Mouse (Mus musculus) heart, postnatal 10 days (tissue): ENCODE measurements around the gene Phldb2. TPM values are rescaled to one million over a fixed set of nuclear protein-coding genes. Genes with fewer than 3 reads are reported as not detected.

Experiments used
- DNase-seq, 2 experiments: peaks; one replicate each; pipeline ENCODE4 v3.0.0; 2021
- intact Hi-C: fragments of 180-260 bp; cut with DNase I; formaldehyde crosslinking; loops from one replicate; pipeline ENCODE4 v1.15.1; 2025
- total RNA-seq, 2 experiments: library from RNA; stranded (reverse); gene quantifications; 2 replicates each; pipeline ENCODE4 v1.2.3; 2021

The Phldb2 gene
- total RNA-seq, 2 experiments from 2014 or later: 39.9 to 61.7 TPM

DNA sequence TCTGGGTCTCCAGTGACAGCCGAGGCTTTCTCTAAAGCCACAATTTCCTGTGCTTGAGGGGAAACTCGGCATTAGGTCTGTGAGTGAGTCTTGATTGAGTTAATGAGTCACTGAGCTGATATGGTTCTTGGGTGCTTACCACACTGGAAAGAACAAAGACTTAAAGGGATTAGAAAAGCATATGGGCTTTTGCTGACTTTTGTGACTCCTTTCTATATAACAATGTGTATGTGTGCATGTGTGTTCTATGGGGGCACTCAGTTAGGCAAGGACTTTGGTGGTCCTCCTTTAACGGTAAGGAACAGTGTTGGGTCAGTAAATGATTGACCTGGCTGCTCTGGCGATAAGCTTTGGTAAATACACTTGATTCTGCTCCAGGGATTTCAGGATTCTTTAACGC lies 897 bp downstream of the Phldb2 start:
- DNase-seq: no peak

DNA sequence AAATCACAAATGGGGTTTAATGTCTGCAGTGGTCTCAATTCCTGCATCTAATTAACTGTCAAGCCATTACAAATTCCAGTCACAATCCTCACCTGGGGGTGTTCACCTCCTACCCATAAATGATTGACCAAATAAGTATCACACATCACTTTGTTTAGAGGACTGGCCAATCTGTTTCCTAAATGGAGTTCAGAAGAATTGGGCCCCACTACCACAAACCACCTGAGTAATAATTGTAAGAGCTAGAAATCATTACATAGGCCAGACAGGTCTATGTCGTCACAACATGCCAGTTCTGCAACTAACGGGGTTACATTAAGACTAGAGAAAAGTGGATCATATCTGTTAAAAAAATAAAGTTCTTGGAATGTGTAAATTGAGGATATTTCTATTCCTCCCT lies 1.4 kb downstream of the Phldb2 start:
- intact Hi-C loops: loop anchor here (5.0 kb wide), 1 partner anchor 55 kb away; no protein-coding TSS in a partner anchor

More for the DNA sequence above, 897 bp downstream of the Phldb2 start:
- intact Hi-C loops: loop anchor here (5.0 kb wide), 1 partner anchor 55 kb away; no protein-coding TSS in a partner anchor

DNA sequence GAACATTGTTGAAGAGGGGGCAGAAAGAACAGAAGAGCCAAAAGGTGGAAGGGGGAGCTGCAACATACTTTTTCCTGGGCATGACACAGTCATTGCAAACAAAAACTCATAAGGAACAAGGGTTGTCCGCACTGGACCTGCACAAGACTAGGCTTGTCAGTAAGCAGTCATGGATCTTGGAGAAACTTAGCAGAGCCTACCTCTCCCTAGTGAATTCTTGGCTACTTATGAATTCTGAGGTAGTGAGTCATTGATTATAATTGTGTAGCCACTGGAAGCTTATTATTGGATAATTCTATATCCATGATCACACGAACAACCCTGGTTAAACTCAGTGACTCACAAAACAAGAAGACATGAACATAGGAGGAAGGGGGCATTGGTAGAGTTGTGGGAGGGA lies 7.1 kb downstream of the Phldb2 start:
- DNase-seq: no peak
- intact Hi-C loops: no loop called here

More for the DNA sequence above, 1.4 kb downstream of the Phldb2 start:
- DNase-seq: no peak

DNA sequence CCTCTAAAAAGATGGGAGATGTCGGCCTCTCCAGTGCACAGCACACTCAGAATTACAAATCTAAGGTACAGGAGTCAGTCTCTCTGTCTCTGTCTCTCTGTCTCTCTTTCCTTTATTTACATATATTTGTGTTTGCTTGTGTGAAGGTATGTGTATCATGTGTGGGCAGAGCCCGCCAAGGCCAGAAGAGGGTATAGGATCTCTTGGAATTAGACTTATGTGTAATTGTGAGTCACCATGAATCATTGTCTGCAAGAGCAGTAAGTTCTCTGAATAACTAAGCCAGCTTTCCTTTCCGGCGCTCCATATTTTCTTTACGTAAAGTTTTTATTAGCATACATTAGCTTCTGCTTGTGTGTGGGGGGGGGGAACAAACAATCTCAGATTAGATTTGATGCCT lies 7.7 kb downstream of the Phldb2 start:
- intact Hi-C loops: no loop called here
- no peak for DNase-seq

DNA sequence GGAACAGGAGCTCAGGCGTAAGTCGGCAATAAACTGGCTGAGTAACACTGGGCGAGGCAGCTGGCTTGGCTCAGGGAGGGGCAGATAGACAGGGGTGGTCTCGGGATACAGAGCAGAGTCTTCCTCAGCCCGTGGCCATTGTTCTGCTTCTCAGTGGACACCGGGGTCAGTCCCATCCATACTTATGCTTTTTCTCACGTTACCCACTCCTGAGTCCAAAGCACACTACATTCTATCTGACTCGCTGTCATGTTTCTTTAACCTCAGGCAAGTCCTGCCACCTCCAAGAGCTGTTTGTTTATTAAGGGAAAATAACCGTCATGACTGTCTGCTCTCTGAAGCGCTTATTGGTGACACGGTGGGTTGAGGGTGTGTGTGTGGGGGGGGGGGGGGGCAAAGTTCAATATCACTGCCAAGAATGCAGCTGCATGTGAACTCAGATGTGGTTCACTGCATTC lies 8.2 kb downstream of the Phldb2 start:
- no peak for DNase-seq
- intact Hi-C loops: no loop called here

DNA sequence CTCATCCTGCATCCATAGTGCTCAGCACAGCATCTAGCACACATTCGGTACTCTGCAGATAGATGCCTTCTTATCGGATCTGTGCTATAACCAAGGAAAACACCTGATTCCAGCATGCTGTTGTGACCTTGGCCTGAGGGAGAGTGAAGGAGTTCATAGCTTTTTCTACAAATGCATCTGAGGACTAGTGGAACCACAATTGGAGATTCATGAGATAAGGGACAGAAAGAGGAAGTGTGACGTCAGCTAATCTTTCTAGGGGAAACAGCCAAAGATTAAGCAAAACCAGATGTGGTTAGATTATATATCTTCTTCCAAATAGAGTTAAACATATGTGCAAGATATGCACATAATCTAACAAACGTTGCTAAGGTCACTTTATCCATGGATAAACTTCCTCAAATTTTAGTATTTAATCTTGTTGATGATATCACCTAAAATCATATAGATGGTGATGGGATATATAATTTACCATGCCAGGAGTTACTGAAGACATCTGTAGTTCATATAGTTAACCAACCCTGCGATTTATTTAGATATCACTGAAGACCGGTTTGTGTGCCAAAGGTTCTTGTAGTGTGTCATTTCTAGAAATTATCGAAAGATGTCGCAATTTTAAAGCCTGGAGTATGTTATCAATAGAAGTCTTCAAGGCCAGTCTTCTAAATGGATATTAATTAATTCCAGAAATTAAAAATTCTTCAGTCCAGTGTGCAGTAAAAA lies 11.1 kb downstream of the Phldb2 start:
- intact Hi-C loops: no loop called here

DNA sequence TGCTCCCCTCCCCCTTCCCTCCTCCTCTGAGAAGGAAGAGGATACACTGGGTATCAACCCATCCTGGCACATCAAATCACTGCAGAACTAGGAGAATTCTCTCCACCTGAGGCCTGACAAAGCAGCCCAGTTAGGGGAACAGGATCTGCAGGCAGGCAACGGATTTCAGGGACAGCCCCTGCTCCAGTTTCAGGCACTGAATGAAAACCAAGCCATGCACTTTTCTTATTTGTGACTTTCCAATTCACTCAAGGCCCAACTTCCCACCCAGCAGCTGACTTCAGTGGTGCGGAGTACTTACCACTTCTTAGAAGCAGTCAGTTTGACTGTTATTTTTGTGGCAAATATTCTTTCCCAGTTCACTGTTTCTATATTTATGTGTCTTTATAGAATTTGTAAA lies 12.7 kb downstream of the Phldb2 start:
- intact Hi-C loops: no loop called here

More for the DNA sequence above, 11.1 kb downstream of the Phldb2 start:
- DNase-seq: no peak

DNA sequence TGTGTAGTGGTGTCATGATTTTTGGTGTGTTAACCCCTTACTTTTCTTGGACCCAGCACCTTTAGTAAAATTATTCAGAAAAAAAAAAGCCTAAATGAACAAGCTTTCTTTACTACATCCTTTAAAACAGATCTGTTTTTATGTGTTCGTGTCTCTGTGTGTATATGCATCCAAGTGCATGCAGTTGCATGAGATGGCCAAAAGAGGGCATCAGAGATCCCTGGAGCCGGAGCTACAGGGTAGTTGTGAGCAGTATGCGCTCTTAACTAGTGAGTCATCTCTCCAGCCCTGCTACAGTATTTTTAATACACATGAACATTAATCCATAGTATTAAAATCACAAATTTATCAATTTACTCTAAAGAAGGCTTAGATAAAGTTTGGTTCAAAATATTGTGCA lies 14.0 kb downstream of the Phldb2 start:
- intact Hi-C loops: no loop called here
- no peak for DNase-seq

More for the DNA sequence above, 12.7 kb downstream of the Phldb2 start:
- no peak for DNase-seq

DNA sequence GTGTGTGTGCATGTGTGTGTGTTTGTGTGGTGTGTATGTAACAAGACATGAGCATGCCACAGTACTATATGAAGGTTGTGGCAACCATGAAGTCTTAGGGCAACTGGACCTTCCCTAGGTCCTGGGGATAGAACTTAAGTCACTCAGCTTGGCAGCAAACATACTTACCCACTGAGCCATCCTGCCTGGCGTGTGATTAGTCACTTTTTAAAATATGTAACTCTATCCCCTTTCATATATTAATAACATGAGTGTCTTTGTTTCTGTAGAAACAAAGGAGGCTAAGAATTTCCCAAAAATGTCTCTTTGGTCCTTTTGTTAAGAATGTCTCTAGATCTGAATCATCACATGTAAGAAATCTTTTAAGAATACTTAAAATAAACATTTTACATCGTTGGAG lies 16.0 kb downstream of the Phldb2 start:
- DNase-seq: no peak
- intact Hi-C loops: no loop called here

DNA sequence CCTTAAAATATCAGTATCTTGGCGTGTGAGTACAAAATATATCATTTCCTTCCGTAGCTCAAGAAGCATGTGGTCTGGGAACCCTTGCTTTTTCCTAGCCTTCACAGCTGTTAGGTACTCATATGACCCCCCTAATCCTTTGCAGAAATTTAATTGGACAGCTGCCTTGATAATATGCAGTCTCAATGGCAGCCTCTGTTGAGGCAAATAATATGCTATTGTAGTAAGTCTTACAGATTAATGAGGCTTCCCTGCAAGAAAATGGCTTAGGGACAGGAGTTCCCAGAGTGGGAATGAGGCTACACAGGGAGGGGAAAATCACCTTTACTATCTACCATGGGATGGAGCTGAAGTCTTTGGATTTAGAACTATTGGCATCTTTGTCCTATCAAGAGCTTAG lies 16.9 kb downstream of the Phldb2 start:
- intact Hi-C loops: no loop called here

DNA sequence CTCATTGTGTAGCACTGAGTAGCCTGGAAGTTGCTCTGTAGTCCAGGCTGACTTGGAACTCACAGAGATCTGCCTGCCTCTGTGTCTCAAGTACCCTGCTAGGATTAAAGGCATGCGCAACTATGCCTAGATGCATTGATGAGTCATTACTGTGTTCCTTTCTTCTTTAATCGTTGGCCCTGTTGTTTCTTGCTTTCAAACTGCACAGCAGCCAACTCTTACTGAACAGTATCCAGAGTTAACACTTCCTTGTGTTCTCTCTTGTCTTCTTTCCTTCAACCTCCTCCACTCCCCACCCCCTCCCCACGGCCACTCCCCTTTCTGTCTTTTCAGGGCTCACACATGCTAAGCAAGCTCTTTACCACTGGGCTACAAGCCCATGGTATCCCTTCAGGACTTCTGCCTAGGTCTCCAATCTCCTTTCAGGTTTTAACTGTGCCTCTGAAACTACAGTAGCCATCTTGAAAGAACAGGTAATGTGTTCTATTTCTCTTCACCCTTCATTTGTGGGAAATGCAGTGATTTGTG lies 17.4 kb downstream of the Phldb2 start:
- intact Hi-C loops: no loop called here
- DNase-seq: no peak

More for the DNA sequence above, 16.9 kb downstream of the Phldb2 start:
- no peak for DNase-seq

DNA sequence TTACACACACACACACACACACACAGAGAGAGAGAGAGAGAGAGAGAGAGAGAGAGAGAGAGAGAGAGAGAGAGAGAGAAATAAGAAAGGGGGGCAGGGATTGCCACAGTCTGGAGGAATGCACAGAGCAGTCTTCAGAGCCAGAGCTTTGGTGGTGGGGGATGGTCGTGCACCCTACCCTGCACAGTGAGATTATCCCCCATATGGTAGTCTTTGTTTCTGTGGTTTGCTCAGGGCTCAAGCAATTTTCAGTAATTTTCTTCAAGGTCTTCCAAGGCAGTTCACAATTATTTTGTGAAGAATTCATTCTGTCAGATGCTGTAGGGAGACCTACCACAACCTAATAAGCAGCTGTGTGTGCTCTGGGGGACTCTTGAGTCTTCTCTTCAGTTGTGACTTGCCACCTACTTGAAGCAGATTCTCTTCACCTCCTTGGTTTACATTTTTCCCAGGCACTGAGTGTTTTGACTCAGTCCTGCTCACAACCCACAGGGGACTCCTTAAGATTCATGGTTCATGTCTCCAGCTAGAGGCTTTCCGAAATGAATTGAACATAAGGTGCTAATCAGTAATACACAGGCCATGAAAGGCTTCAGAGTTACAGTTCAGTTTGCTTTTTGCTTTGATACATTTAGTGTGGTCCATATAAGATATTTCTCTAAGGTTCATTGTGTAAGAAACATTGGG lies 18.5 kb downstream of the Phldb2 start:
- no peak for DNase-seq
- intact Hi-C loops: no loop called here

DNA sequence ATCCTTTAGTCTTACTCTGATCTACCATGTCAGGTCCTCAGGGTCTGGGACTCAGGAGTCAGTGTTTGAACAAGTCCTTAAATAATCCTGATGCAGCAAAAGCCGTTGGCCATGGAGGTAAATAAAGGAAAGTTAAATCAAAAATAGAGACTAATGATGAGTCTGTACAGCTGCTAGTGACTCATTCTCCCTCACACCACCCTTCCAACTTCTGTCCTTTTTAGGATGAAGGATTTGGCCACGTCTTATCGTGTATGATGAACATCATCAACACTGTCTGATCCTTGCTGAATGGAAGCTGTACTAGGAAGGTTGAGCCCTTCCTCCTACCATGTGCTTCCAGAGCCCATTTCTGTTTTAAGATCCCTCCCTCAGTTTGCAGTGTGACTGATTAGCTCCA lies 23.1 kb downstream of the Phldb2 start:
- DNase-seq: peak in 1 of 2 experiments; percentile 22
- intact Hi-C loops: no loop called here

DNA sequence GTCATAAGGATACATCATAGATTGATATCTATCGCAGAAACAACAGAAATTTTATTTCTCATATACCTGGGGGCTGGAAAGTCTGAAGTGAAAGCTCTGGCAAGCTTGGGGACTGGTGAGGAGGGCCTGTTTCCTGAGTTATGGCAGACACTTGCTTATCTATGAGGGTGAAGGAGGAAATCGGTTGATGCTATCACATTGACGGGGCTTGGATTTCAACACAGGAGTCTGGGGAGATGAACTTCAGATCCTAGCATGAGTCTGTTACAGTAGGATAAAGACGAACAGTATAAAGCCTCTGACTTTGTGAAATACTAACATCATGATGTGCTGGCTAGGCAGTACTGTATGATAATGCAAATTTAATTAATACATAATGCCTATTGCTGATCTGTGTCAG lies 25.3 kb downstream of the Phldb2 start:
- intact Hi-C loops: no loop called here
- DNase-seq: no peak

DNA sequence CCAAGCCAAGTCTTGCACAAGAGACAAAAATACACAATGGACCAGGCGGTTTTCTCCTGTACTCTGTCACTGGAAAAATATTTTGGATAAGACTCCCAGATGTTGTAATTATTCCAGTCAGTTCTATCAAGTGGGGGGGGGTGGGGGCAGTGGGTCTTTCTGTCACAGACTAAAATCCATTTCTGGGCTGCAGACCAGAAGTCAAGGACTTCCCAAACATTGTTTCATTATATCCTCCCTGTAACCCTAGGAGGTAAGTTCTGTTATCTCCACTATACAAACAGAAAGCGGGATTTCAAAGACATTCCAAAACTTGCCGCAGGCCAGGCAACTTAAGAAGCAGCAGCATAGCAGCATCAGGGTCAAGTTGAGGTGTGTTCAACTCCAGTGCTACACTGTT lies 25.8 kb downstream of the Phldb2 start:
- DNase-seq: peak in 1 of 2 experiments; percentile 18
- intact Hi-C loops: no loop called here

DNA sequence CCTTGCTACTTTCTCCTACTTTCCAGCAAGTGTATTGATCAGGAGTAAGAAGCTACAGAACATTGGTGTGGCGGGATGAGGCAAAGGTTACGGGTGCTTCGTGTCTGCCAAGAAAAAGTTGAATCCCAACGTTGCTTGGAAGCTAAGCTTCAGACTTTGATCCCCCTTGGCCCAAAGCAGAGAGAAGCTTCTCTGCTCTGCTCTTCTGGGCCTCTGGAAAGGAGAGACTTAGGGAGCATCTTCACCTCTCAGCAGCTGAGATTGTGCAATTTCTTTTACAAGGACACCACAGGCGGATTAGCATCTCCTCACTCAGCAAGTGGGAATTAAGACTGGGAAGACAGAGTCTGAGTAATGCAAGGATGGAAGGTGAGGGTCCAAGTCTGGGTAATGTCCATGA lies 26.5 kb downstream of the Phldb2 start:
- no peak for DNase-seq
- intact Hi-C loops: no loop called here

DNA sequence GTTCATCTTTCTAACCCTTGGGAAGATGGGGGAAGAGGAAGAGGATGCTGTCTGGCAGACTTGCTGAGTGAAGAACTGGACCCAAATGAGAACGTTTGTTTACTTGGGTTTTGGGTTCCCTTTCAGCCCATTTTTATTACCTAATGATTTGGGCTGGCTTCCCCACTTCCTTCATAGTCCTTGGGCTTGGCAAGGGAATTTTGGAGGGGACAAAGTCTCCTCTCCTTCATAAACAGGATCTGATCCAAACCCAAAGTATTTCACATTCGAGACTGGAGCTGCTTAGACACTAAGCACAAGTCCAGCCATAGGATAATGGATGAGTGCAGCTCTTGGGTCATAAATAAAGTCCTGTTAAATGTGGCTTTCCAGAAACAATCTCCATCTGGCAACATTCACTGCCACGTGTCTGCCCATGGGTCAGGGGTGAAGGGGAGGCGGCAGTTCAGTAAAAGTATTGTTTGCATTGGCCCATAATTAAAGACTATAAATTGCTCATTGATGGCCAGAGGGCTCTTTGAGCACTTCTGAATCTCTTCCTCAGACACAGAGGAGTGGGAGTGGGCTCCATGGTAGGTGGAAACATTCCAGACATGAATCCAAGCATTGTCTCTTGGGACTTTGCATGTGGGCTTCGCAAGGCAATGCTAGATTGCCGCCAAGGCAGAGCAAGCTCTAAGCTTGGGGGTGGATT lies 29.5 kb downstream of the Phldb2 start:
- intact Hi-C loops: loop anchor here (2.0 kb wide), 1 partner anchor 43 kb away; no protein-coding TSS in a partner anchor
- peak in 1 of 2 experiments; percentile 11 for DNase-seq

DNA sequence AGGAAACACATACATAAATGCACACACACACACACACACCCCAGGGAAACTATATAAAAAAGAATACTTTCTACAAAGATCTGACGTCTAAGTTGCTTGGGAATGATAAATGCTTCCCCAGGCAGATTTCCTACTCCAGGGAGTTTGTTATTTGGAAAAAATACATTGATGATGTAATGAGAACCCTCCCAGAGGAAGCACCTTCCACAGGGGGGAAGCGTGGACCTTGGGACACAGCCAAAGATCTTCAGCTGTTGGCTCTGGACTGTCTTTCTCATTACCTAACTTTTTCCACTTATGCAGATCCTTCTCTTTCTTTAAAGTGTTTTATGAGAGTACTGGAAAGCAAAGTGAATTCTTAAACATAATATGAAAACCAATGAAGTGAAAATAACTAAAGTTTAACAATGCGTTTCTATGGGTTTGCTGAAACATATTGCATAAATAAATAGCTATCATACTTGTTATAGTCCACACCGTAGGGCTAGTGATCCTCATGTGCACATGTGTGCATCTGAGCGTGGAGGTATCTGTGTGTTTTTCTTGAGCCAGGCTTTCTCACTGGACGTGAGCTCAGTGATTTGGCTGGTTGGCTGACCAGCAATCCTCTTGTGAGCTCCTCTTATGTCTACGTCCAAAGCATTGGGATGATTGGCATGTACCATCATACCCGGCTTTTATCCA lies 30.7 kb downstream of the Phldb2 start:
- peak; percentile 62 to 75 for DNase-seq
- intact Hi-C loops: loop anchor here (2.0 kb wide), 1 partner anchor 44 kb away; no protein-coding TSS in a partner anchor

DNA sequence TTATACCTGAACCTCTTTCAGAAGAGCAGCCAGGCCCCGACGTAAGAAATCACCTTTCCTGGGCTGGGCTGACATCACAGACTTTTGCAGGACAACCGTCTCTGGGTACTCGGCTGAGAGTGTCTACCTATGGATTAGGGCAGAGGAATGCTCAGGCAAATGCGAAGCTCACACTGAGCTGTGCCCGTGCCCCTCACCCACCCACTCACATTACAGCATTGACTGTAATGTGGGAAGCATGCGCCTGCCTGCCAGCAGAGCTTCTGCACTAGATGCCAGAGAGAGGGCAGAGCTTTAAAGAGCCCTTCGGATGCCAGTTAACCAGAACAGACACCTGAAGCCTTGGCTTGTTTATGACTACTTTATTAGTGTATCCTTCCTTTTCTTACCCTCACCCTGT lies 33.8 kb downstream of the Phldb2 start:
- intact Hi-C loops: no loop called here
- DNase-seq: no peak

DNA sequence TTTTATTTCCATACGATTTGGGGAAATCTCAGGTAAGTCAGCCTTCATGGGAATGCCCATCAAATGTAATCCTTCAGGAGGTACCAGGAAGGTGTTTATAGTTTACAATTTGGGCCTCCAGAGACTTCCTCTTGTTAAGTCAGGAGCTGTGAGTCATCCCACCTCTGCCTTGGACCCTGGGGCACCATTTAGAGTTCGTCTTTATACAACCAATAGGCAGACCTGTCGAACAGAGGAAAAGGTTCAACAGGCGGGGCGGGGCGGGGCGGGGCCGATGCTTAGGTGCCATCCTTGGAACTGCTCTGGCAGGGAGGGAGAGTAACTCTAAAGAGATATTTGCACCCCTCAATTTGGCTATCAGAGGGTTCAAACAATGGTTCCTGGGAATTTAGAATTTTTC lies 49.8 kb downstream of the Phldb2 start:
- intact Hi-C loops: no loop called here
- DNase-seq: no peak
